Mouse (Mus musculus) embryonic facial prominence, embryonic 13.5 days (tissue): Measurements from ENCODE around the gene Slc30a7. TPM values are rescaled to one million over a fixed set of nuclear protein-coding genes. Genes with fewer than 3 reads are reported as not detected.

ENCODE experiments used
- ATAC-seq: fragments of 200-750 bp; cut with Nextera tagmentation; 2 replicates; pipeline ENCODE4 v1.8.0; 2017; ENCODE audit warnings: low read depth; ENCODE audit not compliant: insufficient number of reproducible peaks, insufficient read depth, low FRiP score, low TSS enrichment
- H3K27ac ChIP-seq: fragments of 300-500 bp; sonication (generic); 2 replicates; pipeline ENCODE4 v1.5.1; 2015; ENCODE audit warnings: moderate library complexity, mild to moderate bottlenecking, inconsistent platforms
- H3K27me3 ChIP-seq: fragments of 300-500 bp; sonication (generic); 2 replicates; pipeline ENCODE4 v1.6.1; 2015; ENCODE audit warnings: mild to moderate bottlenecking, inconsistent platforms
- H3K36me3 ChIP-seq: fragments of 300-500 bp; sonication (generic); 2 replicates; pipeline ENCODE4 v1.6.1; 2015; ENCODE audit warnings: mild to moderate bottlenecking, inconsistent platforms
- H3K4me1 ChIP-seq: fragments of 300-500 bp; sonication (generic); 2 replicates; pipeline ENCODE4 v1.6.1; 2015; ENCODE audit warnings: inconsistent platforms
- H3K4me2 ChIP-seq: fragments of 300-500 bp; sonication (generic); 2 replicates; pipeline ENCODE4 v1.6.1; 2015; ENCODE audit warnings: moderate library complexity, mild to moderate bottlenecking, inconsistent platforms
- H3K4me3 ChIP-seq: fragments of 300-500 bp; sonication (generic); 2 replicates; pipeline ENCODE4 v1.5.1; 2015; ENCODE audit warnings: mild to moderate bottlenecking, inconsistent platforms
- H3K9ac ChIP-seq: fragments of 300-500 bp; sonication (generic); 2 replicates; pipeline ENCODE4 v1.6.1; 2015; ENCODE audit warnings: mild to moderate bottlenecking, inconsistent platforms
- H3K9me3 ChIP-seq: fragments of 300-500 bp; sonication (generic); 2 replicates; pipeline ENCODE4 v1.6.1; 2016; ENCODE audit warnings: inconsistent platforms
- WGBS: fragments of 180-500 bp; shearing (Covaris S2); methylation state at CpG from one replicate; pipeline ENCODE4 v1.1.7; 2015; ENCODE audit warnings: mixed read lengths; 5-methylcytosine and 5-hydroxymethylcytosine counted together
- polyA plus RNA-seq: library from polyadenylated mRNA; unstranded; fragments of >200 nt; fragmentation: Nextera tagmentation; extraction: Ambion mirVana; gene quantifications from 2 replicates; pipeline ENCODE4 v1.2.1, GENCODE M21; 2015

The Slc30a7 gene
- polyA plus RNA-seq, 1 experiment from 2014 or later: 29.0 TPM

DNA sequence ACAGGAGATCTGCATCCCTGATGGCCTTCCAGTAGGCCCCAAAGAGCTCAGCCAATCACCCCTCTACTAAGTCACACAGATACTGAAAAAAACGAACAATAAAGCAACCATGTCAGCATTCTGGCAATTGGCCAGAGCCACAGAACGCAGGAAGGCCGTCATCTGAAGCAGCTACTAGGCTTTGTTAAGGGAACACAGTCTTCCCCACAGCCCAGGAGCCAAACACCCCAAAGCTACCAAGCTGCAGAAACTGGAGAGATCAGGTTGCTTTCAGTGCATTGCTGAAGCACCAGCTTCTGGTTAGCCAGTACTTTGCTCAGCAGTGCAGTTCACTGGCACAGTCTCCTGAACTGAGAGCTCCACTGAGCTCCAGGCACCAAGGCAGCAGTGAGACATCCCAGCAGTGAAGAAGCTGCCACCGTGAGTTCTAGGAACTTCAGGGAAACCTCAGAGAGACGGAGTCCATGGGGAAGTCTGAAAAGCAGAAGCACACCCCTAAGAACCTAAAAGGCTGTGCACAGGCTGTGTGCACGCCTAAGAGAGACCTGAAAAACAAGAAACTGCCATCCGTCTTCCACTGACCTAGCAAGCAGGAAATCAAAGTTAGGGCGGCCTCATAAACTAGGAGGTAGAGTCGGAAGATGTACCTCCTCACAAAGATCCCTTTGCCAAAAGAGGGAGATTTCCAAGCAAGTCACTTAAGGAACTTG is 21.9 kb downstream of the Slc30a7 start:
- Histone ChIP-seq H3K9me3 (no peaks in the 10 kb centered on the region), H3K4me1 (peaks cover 7% of the 10 kb centered on the region; the same call in 1 of the 2 replicates), H3K4me2 (no peak overlapping the region), H3K27me3 (no peaks in the 10 kb centered on the region), H3K27ac (peak overlapping the region; percentile 39; the same call in 1 of the 2 replicates), H3K36me3 (peaks cover 72% of the 10 kb centered on the region), H3K4me3 (no peak overlapping the region), H3K9ac (peak overlapping the region; percentile 32)
- WGBS: 68% methylated on average over 9 of the region's 9 CpGs
- ATAC-seq: no peak

DNA sequence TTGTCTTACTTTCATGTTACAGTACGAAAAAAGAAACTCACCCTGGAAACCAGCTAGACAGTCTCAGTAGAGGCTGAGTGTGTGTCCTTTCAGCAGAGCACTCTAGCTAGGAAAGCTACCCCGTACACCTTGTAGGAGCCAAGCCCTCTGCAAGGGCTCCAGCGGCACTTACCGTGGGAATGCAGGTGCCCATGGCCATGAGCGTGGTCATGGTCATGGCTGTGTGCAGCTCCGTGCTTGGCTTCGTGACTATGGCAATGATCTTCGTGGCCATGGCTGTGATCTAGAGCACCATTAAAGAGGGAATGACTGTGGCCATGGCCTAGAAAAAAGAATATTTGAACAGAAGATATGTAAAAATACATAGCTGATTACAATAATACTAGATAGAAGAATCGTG is 22.6 kb downstream of the Slc30a7 start:
- Histone ChIP-seq H3K4me2 (no peak overlapping the region), H3K4me3 (no peak overlapping the region), H3K9ac (no peak overlapping the region), H3K4me1 (peaks cover 7% of the 10 kb centered on the region; the same call in 1 of the 2 replicates), H3K36me3 (peaks cover 68% of the 10 kb centered on the region), H3K27ac (0 out of 2 replicates have a peak overlapping the region, but pooled peaks have one; percentile 39), H3K27me3 (no peaks in the 10 kb centered on the region), H3K9me3 (no peaks in the 10 kb centered on the region)
- no peak for ATAC-seq
- 95% methylated on average over 9 of the region's 9 CpGs for WGBS

DNA sequence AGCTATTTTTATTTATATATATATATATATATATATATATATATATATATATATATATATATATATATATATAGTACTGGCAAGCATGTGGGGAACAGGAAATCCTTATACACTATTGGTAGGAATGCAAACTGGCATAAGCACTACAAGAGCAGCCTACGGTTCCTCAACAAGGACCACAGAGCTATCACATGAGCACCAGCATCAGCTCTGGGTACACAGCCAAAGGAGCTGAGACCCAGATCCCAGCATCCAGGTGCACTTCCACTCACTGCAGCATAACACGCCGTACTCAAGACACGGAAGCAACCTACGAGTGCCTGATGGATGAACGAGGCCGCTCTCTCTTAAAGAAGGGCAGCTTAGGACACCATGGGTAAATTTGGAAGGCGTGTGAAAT is 24.0 kb downstream of the Slc30a7 start:
- ATAC-seq: no peak
- Histone ChIP-seq H3K27me3 (no peaks in the 10 kb centered on the region), H3K4me1 (peaks cover 7% of the 10 kb centered on the region; the same call in 1 of the 2 replicates), H3K36me3 (peaks cover 61% of the 10 kb centered on the region), H3K9ac (no peak overlapping the region), H3K27ac (no peak overlapping the region), H3K9me3 (no peaks in the 10 kb centered on the region), H3K4me2 (no peak overlapping the region), H3K4me3 (no peak overlapping the region)
- 94% methylated on average over 8 of the region's 8 CpGs for WGBS

DNA sequence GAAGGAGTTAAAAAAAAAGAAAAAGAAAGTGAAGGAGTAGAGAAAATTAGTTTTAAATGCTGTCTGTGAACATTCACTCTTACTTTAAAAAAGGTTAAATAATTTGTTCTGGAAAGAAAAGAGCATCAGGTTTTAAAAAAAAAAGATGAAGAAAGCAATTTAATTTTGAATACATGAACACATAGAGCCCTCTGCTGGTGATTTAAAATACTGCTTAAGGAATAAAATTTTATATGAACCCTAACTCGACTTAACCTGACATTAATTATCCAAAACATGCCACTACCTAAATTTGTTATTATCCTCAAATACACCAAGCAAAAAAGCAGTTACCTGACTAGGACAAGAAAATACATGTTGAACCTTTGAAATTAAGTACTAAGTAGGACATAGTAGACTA is 28.2 kb downstream of the Slc30a7 start:
- 15% methylated on average over 1 of the region's 1 CpGs for WGBS
- Histone ChIP-seq H3K9ac (no peak overlapping the region), H3K4me3 (no peak overlapping the region), H3K4me1 (no peaks in the 10 kb centered on the region), H3K9me3 (no peaks in the 10 kb centered on the region), H3K27me3 (no peaks in the 10 kb centered on the region), H3K4me2 (no peak overlapping the region), H3K27ac (no peak overlapping the region), H3K36me3 (peaks cover 54% of the 10 kb centered on the region)
- ATAC-seq: no peak

DNA sequence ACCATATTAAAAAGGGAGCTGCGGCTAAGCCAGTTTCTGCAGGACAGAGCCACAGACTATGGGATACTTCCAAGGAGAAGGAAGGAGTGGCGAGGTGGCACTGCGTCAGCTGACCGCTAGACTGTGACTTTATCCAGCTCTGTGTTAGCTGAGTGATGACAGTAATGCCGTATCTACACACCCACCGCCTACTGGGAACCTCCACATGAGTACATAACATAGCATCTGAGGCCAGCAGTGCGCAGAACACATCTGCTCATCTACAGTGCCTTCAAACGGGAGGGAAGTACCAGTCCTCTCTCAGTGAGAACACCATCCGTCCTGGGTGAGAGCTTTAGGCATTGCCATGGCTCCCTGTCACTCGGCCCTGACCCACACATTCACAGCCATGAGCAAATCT is 32.2 kb downstream of the Slc30a7 start:
- Histone ChIP-seq H3K27me3 (no peaks in the 10 kb centered on the region), H3K4me3 (no peak overlapping the region), H3K4me2 (no peak overlapping the region), H3K9ac (no peak overlapping the region), H3K27ac (no peak overlapping the region), H3K9me3 (no peaks in the 10 kb centered on the region), H3K4me1 (no peaks in the 10 kb centered on the region), H3K36me3 (peaks cover 51% of the 10 kb centered on the region)
- 92% methylated on average over 10 of the region's 10 CpGs for WGBS
- ATAC-seq: no peak

DNA sequence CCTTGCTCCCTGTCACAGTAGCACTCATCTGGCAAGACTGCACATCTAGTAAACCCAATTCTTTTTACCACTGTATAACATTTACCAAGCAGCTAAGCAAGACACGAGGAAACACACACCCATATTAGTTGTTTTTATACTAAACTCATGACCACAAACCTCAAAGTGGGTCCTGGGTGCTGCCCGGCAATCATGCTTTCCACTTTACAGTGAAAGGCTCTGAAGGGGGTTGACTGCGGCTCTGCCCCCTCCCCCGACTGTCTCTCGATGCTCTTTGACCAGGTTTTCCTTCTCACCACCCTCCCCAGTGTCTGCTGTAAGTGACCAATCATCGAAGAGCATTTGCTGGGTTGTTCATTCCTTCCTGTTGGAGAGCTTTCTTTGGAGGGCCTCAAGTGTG is 33.0 kb downstream of the Slc30a7 start:
- H3K36me3 ChIP-seq: peaks cover 48% of the 10 kb centered on the region

DNA sequence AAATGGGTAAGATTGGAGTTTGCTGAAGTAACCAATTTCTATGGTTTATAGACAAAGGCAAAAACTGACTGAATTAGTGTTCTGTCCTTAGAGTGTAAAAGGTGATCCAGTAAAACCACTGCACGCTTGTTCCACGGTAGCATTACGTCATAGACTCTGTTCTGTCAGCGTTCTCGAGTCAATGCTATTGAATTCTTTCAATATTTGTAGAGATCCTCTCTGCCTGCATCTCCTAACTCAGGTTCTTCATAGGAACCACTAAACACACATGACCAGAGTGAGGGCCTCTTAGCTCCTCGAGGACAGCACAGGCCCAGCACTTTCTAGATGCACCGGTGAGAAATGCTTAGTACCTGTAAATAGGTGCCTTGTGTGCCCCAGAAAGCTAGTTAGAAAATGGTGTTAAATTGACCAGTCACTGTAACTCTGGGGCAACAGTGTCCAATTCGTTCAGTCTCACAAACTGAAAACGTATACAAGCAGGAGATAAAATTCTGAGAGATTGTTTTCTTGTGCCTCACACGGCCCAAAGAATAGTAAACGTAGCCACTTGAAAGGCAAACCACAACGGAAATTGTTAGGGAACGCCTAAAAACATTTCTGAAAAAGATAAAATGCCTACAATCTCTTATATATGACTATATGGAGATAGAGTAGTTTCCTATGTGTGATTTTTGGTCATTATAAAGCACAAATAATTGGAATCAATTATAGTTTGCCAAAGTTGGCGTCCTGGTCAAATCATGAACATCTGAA is 35.1 kb downstream of the Slc30a7 start:
- ATAC-seq: no peak
- 90% methylated on average over 14 of the region's 14 CpGs for WGBS

More for the DNA sequence above, 33.0 kb downstream of the Slc30a7 start:
- no peaks in the 10 kb centered on the region for H3K4me1 ChIP-seq
- no peak overlapping the region for H3K9ac ChIP-seq
- no peaks in the 10 kb centered on the region for H3K27me3 ChIP-seq
- H3K4me2 ChIP-seq: no peak overlapping the region
- H3K9me3 ChIP-seq: no peaks in the 10 kb centered on the region
- H3K4me3 ChIP-seq: no peak overlapping the region
- no peak for ATAC-seq
- 89% methylated on average over 6 of the region's 6 CpGs for WGBS
- H3K27ac ChIP-seq: no peak overlapping the region

DNA sequence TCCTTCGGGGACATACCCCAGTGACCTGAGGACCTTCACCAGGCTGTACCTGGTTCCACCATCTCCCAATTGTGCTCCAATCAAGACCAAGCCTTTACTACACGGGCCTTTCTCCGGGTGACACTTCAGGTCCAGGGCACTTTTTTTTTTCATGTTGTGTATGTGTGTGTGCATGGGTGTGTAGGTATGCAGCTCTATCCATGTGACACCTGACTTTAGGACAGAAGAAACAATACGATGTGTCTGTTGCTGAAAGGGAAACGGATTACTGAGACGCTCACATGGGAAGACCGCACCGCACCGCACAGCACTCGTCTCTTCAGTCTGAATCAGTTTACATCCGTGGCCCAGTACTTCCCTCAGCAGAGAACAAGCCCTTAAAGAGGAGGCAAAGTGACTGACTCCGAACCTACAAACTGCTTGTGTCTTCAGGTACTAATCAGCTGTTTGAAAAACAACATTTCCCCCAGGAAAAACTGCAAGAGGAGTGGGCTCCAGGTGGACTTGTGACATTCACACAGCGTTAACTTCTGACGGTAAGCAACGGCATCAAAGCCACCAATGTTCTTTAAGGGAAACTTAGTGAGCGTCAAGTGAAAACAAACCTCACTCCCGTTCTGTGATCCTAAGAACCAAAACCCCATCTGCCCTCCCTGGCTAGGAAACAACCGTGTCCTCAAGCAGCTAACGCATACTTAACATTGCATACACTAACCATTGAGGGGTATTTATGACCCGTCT is 36.0 kb downstream of the Slc30a7 start:
- H3K27me3 ChIP-seq: no peaks in the 10 kb centered on the region
- no peak overlapping the region for H3K27ac ChIP-seq
- WGBS: 90% methylated on average over 20 of the region's 20 CpGs
- peaks cover 35% of the 10 kb centered on the region for H3K36me3 ChIP-seq
- no peak overlapping the region for H3K9ac ChIP-seq
- no peaks in the 10 kb centered on the region for H3K9me3 ChIP-seq
- H3K4me1 ChIP-seq: 0 out of 2 replicates have a peak, but pooled peaks cover 3% of the 10 kb centered on the region
- no peak for ATAC-seq
- H3K4me2 ChIP-seq: no peak overlapping the region
- H3K4me3 ChIP-seq: no peak overlapping the region

More for the DNA sequence above, 35.1 kb downstream of the Slc30a7 start:
- Histone ChIP-seq H3K9me3 (no peaks in the 10 kb centered on the region), H3K4me2 (no peak overlapping the region), H3K36me3 (peaks cover 40% of the 10 kb centered on the region), H3K4me1 (0 out of 2 replicates have a peak, but pooled peaks cover 3% of the 10 kb centered on the region), H3K27ac (no peak overlapping the region), H3K27me3 (no peaks in the 10 kb centered on the region), H3K9ac (no peak overlapping the region), H3K4me3 (no peak overlapping the region)

DNA sequence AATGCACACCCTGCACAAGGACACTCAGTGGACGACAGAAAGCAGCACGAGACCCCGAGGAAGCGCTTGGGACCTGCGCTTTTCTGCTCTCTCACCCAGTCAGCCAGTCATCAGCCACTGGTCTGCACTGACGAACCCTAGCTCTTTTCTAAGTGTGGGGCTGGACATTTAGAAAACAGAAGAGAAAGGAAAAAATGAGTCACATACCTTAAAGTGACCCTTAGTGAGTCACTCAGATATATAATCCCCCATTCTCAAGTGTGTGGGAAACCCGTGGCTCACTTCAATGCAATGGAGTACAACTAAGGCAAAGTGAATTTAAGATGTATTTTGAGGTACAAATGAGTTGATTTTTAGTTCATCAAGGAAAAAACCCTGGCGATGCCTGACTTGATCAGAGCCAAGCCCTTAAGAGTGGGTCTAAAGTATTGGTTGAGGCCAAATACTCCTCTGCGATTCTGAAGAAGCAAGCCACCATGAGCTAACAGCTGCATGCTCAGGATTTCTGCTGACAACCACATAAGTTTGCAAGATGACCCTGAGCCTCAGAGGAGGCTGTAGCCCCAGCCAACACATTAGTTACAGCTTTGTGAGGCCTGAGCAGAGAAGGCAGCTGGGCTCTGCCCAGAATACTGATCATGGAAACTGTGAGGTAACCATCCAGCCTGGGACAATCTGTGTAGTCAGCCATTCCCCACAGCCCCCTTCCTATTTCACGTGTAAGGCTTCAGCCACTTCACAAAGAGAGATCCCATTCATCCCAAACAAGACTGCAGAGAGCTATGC is 38.3 kb downstream of the Slc30a7 start:
- H3K9ac ChIP-seq: no peak overlapping the region
- no peak overlapping the region for H3K4me2 ChIP-seq
- H3K4me1 ChIP-seq: peaks cover 8% of the 10 kb centered on the region; the same call in 1 of the 2 replicates
- ATAC-seq: 0 out of 2 replicates have a peak, but pooled peaks have one; percentile 59
- no peak overlapping the region for H3K27ac ChIP-seq
- H3K9me3 ChIP-seq: no peaks in the 10 kb centered on the region
- H3K36me3 ChIP-seq: peaks cover 27% of the 10 kb centered on the region
- whole genome bisulfite sequencing: 81% methylated on average over 10 of the region's 10 CpGs
- H3K27me3 ChIP-seq: no peaks in the 10 kb centered on the region
- no peak overlapping the region for H3K4me3 ChIP-seq

DNA sequence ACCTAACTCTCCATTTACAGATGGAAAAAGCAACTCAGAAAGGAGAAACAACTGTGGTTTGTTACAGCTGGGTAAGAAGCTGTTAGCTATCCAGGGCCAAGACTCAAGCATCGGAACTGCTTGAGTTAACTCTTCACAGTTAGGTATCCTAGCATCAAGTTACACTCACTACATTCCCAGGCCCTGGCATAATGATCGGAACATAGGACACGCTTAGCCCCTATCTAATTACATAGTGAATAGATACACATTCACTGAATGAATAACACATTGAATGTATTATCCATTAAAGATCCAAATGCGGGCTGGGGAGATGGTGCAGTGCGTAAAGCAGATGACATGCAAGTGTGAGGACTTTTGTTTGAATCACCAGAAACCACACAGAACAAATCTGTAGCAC is 43.1 kb downstream of the Slc30a7 start:
- no peak overlapping the region for H3K4me2 ChIP-seq
- WGBS: 25% methylated on average over 5 of the region's 5 CpGs
- peaks cover 17% of the 10 kb centered on the region for H3K4me1 ChIP-seq
- no peaks in the 10 kb centered on the region for H3K9me3 ChIP-seq
- H3K36me3 ChIP-seq: no peaks in the 10 kb centered on the region; the same call in 1 of the 2 replicates
- H3K27ac ChIP-seq: no peak overlapping the region
- no peak overlapping the region for H3K4me3 ChIP-seq
- ATAC-seq: no peak
- H3K9ac ChIP-seq: no peak overlapping the region
- H3K27me3 ChIP-seq: no peaks in the 10 kb centered on the region

DNA sequence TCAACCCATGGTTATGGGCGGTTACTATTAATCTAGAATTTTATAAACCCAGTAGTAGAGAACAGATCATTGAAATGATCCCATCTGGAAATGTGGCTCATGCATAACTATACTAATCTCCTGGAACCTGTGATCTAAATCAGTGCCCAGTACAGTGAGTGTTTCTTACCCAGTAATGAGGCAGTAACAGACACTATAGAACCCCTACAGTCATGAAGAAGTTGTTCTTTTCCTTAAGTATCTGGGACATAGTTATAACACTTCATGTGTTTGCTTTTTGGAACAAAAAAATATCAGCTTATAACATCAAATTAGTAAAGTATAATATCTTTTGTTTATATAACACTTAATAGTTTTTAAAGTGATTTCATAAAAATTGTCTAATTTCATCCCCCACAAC is 43.6 kb downstream of the Slc30a7 start:
- H3K4me3 ChIP-seq: no peak overlapping the region
- H3K4me1 ChIP-seq: peaks cover 15% of the 10 kb centered on the region
- H3K4me2 ChIP-seq: no peak overlapping the region
- no peak overlapping the region for H3K9ac ChIP-seq
- no peak for ATAC-seq
- H3K9me3 ChIP-seq: no peaks in the 10 kb centered on the region
- H3K27me3 ChIP-seq: no peaks in the 10 kb centered on the region
- 98% methylated on average over 1 of the region's 1 CpGs for WGBS
- H3K27ac ChIP-seq: no peak overlapping the region
- peaks cover 4% of the 10 kb centered on the region for H3K36me3 ChIP-seq
